Mouse (Mus musculus) forebrain, embryonic 11.5 days (tissue): ENCODE results near the gene Gprc5c. TPM values are rescaled to one million over a fixed set of nuclear protein-coding genes. Genes with fewer than 3 reads are reported as not detected.

ENCODE experiments used
- ATAC-seq: fragments of 200-750 bp; cut with Nextera tagmentation; replicated peaks from 2 replicates; pipeline ENCODE4 v1.8.0; 2017; ENCODE audit warnings: moderate TSS enrichment; ENCODE audit not compliant: low FRiP score
- DNase-seq: peaks from one replicate; pipeline ENCODE4 v3.0.0-alpha.2; 2017; ENCODE audit warnings: low spot score
- H3K27ac ChIP-seq: fragments of 300-500 bp; sonication (generic); 2 replicates; pipeline ENCODE4 v1.5.1; 2014; ENCODE audit warnings: low read depth, low read length
- H3K27me3 ChIP-seq: fragments of 300-500 bp; sonication (generic); 2 replicates; pipeline ENCODE4 v1.6.1; 2014; ENCODE audit warnings: mild to moderate bottlenecking, low read length, mixed read lengths; ENCODE audit not compliant: control insufficient read depth, insufficient read depth
- H3K36me3 ChIP-seq: fragments of 300-500 bp; sonication (generic); 2 replicates; pipeline ENCODE4 v1.6.1; 2014; ENCODE audit warnings: mild to moderate bottlenecking, low read length, moderate library complexity, mixed read lengths; ENCODE audit not compliant: control insufficient read depth, insufficient read depth
- H3K4me1 ChIP-seq: fragments of 300-500 bp; sonication (generic); replicated peaks from 2 replicates; pipeline ENCODE4 v1.6.1; 2014; ENCODE audit warnings: low read length, mixed read lengths; ENCODE audit not compliant: control insufficient read depth, insufficient read depth
- H3K4me2 ChIP-seq: fragments of 300-500 bp; sonication (generic); 2 replicates; pipeline ENCODE4 v1.6.1; 2014; ENCODE audit warnings: low read depth, mild to moderate bottlenecking, low read length, moderate library complexity, mixed read lengths; ENCODE audit not compliant: severe bottlenecking
- H3K4me3 ChIP-seq: fragments of 300-500 bp; sonication (generic); 2 replicates; pipeline ENCODE4 v1.5.1; 2014; ENCODE audit warnings: low read depth, low read length
- H3K9ac ChIP-seq: fragments of 300-500 bp; sonication (generic); 2 replicates; pipeline ENCODE4 v1.6.1; 2014; ENCODE audit warnings: low read length
- H3K9me3 ChIP-seq: fragments of 300-500 bp; sonication (generic); 2 replicates; pipeline ENCODE4 v1.6.1; 2016; ENCODE audit warnings: low read length, mixed read lengths; ENCODE audit not compliant: control insufficient read depth
- WGBS: fragments of 180-500 bp; shearing (Covaris S2); extraction: QIAGEN DNeasy Blood & Tissue Kit; methylation state at CpG from one replicate; pipeline ENCODE4 v1.1.7; 2014; 5-methylcytosine and 5-hydroxymethylcytosine counted together
- polyA plus RNA-seq: library from polyadenylated mRNA; unstranded; fragments of >200 nt; fragmentation: Nextera tagmentation; extraction: Ambion mirVana; gene quantifications from 2 replicates; pipeline ENCODE4 v1.2.1, GENCODE M21; 2014

Gprc5c gene
- polyA plus RNA-seq, 1 experiment from 2014 or later = 14.1 TPM

DNA sequence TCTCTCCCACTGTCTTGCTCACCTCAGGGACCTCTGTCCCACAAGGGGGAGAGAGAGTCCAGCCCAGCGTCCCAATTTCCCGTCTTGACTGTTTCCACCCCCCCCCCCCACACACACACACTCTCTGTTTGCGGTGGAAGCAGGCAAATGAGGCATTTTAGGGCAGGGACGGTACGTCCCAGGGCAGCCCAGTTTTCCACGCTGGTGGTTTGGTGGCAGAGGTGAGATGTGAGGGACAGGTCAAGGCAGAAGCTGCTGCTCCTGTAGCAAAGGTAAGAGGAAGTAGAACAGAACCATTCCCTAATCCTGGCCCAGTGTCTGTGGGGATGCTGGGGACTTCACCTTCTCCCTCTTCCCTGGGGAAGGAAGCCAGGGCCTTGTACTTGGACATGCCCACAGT is 3.6 kb downstream of the Gprc5c start:
- Histone ChIP-seq H3K36me3 (no peaks in the 10 kb centered on the region), H3K9ac (no peak overlapping the region), H3K4me3 (no peak overlapping the region), H3K4me2 (no peak overlapping the region), H3K4me1 (peaks cover 6% of the 10 kb centered on the region; the same call in 1 of the 2 replicates), H3K27me3 (peaks cover 38% of the 10 kb centered on the region), H3K27ac (no peak overlapping the region), H3K9me3 (no peaks in the 10 kb centered on the region)
- WGBS = 74% methylated on average over 6 of the region's 6 CpGs
- DNase-seq (no peak), ATAC-seq (no peak)

DNA sequence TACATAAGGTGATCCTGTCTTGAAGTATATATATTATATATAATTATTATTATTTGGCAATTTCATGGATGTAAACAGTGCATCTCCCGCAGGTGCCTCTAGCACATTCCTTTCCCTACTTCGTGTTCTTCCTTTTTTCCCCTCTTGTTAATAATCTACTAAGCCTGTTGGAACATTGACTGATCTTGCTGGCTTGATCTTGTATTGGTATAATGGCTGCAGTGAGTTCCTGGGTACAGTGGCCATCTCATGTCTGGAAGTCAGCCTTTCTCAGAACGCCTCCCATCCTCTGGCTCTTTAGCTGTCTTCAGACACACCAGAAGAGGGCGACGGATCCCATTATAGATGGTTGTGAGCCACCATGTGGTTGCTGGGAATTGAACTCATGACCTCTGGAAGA is 5.2 kb downstream of the Gprc5c start:
- no peak for ATAC-seq
- H3K27ac ChIP-seq = no peak overlapping the region
- no peak overlapping the region for H3K4me2 ChIP-seq
- WGBS = 95% methylated on average over 5 of the region's 5 CpGs
- H3K9ac ChIP-seq = no peak overlapping the region
- no peak overlapping the region for H3K4me3 ChIP-seq
- peaks cover 24% of the 10 kb centered on the region for H3K27me3 ChIP-seq
- DNase-seq = no peak
- no peaks in the 10 kb centered on the region for H3K36me3 ChIP-seq
- H3K4me1 ChIP-seq = peaks cover 6% of the 10 kb centered on the region; the same call in 1 of the 2 replicates
- no peaks in the 10 kb centered on the region for H3K9me3 ChIP-seq

DNA sequence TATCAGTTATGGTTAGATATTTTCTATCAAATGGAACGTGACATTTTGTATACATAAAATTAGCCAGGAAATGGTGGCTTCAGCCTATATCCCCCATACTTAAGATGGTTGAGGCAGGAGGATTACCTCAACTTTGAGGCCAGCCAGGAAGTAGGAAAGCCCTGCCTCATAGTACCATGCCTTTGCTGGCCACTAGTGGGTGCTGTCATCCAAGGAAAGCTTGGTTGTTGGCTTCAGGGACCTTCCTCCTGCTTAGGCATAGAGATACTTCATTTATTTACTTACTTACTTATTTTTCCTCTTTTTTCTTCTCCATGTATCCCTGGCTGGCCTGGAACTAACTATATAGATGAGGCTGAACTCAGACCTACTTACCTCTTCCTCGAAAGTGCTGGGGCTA is 7.7 kb downstream of the Gprc5c start:
- DNase-seq (no peak), ATAC-seq (no peak)
- no peaks in the 10 kb centered on the region for H3K9me3 ChIP-seq
- H3K27ac ChIP-seq = no peak overlapping the region
- no peak overlapping the region for H3K4me2 ChIP-seq
- 93% methylated on average over 2 of the region's 2 CpGs for WGBS
- H3K4me1 ChIP-seq = no peaks in the 10 kb centered on the region
- H3K9ac ChIP-seq = no peak overlapping the region
- no peak overlapping the region for H3K4me3 ChIP-seq
- H3K27me3 ChIP-seq = no peaks in the 10 kb centered on the region; the same call in 1 of the 2 replicates
- H3K36me3 ChIP-seq = no peaks in the 10 kb centered on the region

DNA sequence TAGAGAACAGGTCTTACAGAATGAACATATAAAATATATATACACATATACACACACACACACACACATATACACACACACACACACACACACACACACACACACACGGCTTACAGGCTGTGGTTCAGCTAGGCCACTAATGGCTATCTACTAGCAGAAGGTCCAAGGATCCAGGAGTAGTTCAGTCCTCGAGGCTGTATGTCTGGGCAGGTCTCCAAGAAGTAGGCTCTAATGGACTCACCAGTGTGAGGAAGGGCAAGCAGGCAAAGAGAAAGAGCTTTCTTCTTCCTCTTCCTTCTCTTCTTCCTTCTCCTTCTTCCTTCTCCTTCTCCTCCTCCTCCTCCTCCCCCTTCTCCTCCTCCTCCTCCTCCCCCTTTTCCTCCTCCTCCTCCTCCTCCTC is 10.1 kb downstream of the Gprc5c start:
- Histone ChIP-seq H3K9ac (no peak overlapping the region), H3K4me1 (no peaks in the 10 kb centered on the region), H3K4me2 (no peak overlapping the region), H3K27me3 (no peaks in the 10 kb centered on the region), H3K4me3 (no peak overlapping the region), H3K36me3 (no peaks in the 10 kb centered on the region), H3K27ac (no peak overlapping the region), H3K9me3 (no peaks in the 10 kb centered on the region)
- ATAC-seq (no peak), DNase-seq (no peak)
- WGBS = 65% methylated on average over 2 of the region's 2 CpGs

DNA sequence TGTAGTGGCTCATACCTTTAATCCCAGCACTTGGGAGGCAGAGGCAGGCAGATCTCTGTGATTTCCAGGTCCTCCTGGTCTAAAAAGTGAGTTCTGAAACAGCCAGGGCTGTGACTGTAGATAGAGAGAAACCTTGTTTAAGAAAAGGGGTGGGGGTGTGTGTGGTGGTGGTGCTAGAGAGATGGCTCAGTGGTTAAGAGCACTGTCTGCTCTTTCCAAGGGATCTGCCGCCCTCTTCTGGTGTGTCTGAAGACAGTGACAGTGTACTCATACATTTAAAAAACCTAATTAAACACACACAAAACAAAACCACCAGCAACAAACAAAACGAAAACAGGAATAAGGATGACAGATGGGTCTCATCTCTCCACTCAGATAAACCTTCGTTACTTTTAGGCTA is 11.7 kb downstream of the Gprc5c start:
- H3K9ac ChIP-seq = no peak overlapping the region
- no peaks in the 10 kb centered on the region for H3K9me3 ChIP-seq
- H3K36me3 ChIP-seq = no peaks in the 10 kb centered on the region
- no peak overlapping the region for H3K4me2 ChIP-seq
- H3K4me3 ChIP-seq = no peak overlapping the region
- no peak for ATAC-seq
- WGBS = 85% methylated on average over 3 of the region's 3 CpGs
- H3K27me3 ChIP-seq = no peaks in the 10 kb centered on the region
- H3K27ac ChIP-seq = no peak overlapping the region
- DNase-seq = no peak
- H3K4me1 ChIP-seq = no peaks in the 10 kb centered on the region

DNA sequence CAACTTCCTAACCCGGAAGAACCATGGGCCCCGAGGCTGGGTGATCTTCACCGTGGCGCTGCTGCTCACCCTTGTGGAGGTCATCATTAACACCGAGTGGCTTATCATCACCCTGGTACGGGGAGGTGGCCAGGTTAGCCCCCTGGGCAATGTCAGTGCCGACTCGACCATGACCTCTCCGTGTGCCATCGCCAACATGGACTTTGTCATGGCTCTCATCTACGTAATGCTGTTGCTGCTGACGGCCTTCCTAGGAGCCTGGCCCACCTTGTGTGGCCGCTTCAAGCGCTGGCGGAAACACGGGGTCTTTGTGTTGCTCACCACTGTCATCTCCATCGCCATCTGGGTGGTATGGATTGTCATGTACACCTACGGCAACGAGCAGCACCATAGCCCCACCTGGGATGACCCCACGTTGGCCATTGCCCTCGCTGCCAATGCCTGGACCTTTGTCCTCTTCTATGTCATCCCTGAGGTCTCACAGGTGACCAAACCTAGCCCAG is 13.0 kb downstream of the Gprc5c start:
- H3K4me2 ChIP-seq = no peak overlapping the region
- DNase-seq (no peak), ATAC-seq (no peak)
- H3K9ac ChIP-seq = no peak overlapping the region
- H3K27me3 ChIP-seq = no peaks in the 10 kb centered on the region
- no peak overlapping the region for H3K27ac ChIP-seq
- no peaks in the 10 kb centered on the region for H3K9me3 ChIP-seq
- 93% methylated on average over 21 of the region's 21 CpGs for WGBS
- H3K4me1 ChIP-seq = no peaks in the 10 kb centered on the region
- no peaks in the 10 kb centered on the region for H3K36me3 ChIP-seq
- H3K4me3 ChIP-seq = no peak overlapping the region

DNA sequence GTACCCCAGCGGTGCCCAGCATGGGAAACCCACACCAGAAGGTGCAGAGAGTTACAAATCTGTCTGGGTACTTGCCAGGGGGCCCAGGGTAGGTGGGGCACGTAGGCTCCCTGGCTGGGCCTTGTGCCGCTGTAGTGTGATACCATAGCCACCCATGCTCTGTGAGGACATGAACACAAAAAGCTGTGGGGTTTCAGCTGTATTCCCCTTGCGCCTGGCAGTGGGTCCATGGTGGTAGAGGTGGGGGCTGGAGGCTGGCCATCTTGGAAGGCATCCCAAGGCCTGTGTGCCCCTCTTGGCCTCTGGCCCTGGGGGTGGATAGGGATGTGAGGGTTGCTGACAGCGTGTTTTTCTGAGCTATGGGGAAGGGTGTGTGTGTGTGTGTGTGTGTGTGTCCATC is 15.0 kb downstream of the Gprc5c start:
- Histone ChIP-seq H3K27me3 (no peaks in the 10 kb centered on the region), H3K27ac (no peak overlapping the region), H3K4me3 (no peak overlapping the region), H3K4me2 (no peak overlapping the region), H3K36me3 (no peaks in the 10 kb centered on the region), H3K4me1 (no peaks in the 10 kb centered on the region), H3K9ac (no peak overlapping the region), H3K9me3 (no peaks in the 10 kb centered on the region)
- DNase-seq (no peak), ATAC-seq (no peak)
- WGBS = 90% methylated on average over 5 of the region's 5 CpGs

DNA sequence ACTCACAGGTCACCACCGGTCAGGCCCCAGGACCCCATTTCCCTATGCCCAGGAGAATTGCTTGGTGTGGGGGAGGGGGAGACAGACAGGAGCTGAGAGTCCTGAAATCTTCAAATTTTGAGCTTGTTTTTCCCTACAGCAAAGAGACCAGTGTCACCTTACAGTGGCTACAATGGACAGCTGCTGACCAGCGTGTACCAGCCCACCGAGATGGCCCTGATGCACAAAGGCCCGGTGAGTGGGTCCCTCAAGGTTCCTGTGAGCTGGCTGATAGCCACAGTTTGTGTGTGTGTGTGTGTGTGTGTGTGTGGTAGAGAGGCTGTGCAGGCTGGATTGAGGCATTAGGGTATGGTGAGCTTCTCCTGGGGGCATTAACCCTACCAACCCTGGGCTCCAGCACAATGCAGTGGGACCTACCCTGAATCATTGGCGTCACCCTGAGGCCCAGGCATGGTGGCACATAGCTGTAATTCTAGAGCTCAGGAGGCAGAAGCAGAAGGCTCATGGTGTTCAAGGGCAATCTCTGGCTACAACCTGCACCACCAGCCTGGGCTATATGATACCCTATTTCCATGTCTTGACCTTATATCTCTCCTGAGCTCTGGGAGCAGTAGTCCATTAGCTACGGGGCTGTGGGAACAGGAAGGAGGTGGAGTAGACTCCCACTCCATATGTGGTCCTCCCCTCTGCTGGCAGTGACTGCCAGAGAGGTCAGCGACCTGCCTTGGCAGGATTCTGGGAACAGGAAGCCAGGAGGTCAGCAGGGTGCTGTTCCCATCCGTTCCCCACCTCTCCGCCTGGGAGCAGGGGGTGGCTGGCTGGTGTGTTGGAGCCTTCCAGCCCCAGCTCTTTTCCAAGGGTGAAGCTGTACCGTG is 15.8 kb downstream of the Gprc5c start:
- WGBS = 67% methylated on average over 10 of the region's 10 CpGs
- Histone ChIP-seq H3K4me2 (no peak overlapping the region), H3K27ac (no peak overlapping the region), H3K36me3 (no peaks in the 10 kb centered on the region), H3K4me3 (no peak overlapping the region), H3K4me1 (no peaks in the 10 kb centered on the region), H3K9me3 (no peaks in the 10 kb centered on the region), H3K27me3 (no peaks in the 10 kb centered on the region), H3K9ac (no peak overlapping the region)
- no peak for ATAC-seq
- DNase-seq = no peak
